Mouse (Mus musculus) heart, embryonic 13.5 days (tissue): ENCODE results near the gene Rasgef1a. TPM values are rescaled to one million over a fixed set of nuclear protein-coding genes. Genes with fewer than 3 reads are reported as not detected.

Experiments used
- ATAC-seq: fragments of 200-750 bp; cut with Nextera tagmentation; 2 replicates; pipeline ENCODE4 v1.8.0; 2017; ENCODE audit warnings: moderate TSS enrichment; ENCODE audit not compliant: insufficient number of reproducible peaks, low FRiP score, low TSS enrichment; ENCODE audit errors: extremely low read depth
- H3K27ac ChIP-seq: fragments of 300-500 bp; sonication (generic); replicated peaks from 2 replicates; pipeline ENCODE4 v1.5.1; 2015; ENCODE audit warnings: moderate library complexity, mild to moderate bottlenecking, inconsistent platforms
- H3K27me3 ChIP-seq: fragments of 300-500 bp; sonication (generic); replicated peaks from 2 replicates; pipeline ENCODE4 v1.6.1; 2015; ENCODE audit warnings: mild to moderate bottlenecking, inconsistent platforms
- H3K36me3 ChIP-seq: fragments of 300-500 bp; sonication (generic); 2 replicates; pipeline ENCODE4 v1.6.1; 2015; ENCODE audit warnings: mild to moderate bottlenecking, inconsistent platforms
- H3K4me1 ChIP-seq: fragments of 300-500 bp; sonication (generic); 2 replicates; pipeline ENCODE4 v1.6.1; 2015; ENCODE audit warnings: inconsistent platforms
- H3K4me2 ChIP-seq: fragments of 300-500 bp; sonication (generic); 2 replicates; pipeline ENCODE4 v1.6.1; 2015; ENCODE audit warnings: inconsistent platforms, mild to moderate bottlenecking, moderate library complexity
- H3K4me3 ChIP-seq: fragments of 300-500 bp; sonication (generic); 2 replicates; pipeline ENCODE4 v1.5.1; 2015; ENCODE audit warnings: moderate library complexity, mild to moderate bottlenecking, inconsistent platforms
- H3K9ac ChIP-seq: fragments of 300-500 bp; sonication (generic); 2 replicates; pipeline ENCODE4 v1.6.1; 2015; ENCODE audit warnings: inconsistent platforms, mild to moderate bottlenecking, moderate library complexity
- H3K9me3 ChIP-seq: fragments of 300-500 bp; sonication (generic); 2 replicates; pipeline ENCODE4 v1.6.1; 2016; ENCODE audit warnings: inconsistent platforms
- WGBS: fragments of 180-500 bp; shearing (Covaris S2); methylation state at CpG from one replicate; pipeline ENCODE4 v1.1.7; 2015; ENCODE audit warnings: mixed read lengths; 5-methylcytosine and 5-hydroxymethylcytosine counted together
- polyA plus RNA-seq: library from polyadenylated mRNA; unstranded; fragments of >200 nt; fragmentation: Nextera tagmentation; extraction: Ambion mirVana; gene quantifications from 2 replicates; pipeline ENCODE4 v1.2.1, GENCODE M21; 2015

The Rasgef1a gene
- polyA plus RNA-seq, 1 experiment from 2014 or later, result 0.32 TPM

DNA sequence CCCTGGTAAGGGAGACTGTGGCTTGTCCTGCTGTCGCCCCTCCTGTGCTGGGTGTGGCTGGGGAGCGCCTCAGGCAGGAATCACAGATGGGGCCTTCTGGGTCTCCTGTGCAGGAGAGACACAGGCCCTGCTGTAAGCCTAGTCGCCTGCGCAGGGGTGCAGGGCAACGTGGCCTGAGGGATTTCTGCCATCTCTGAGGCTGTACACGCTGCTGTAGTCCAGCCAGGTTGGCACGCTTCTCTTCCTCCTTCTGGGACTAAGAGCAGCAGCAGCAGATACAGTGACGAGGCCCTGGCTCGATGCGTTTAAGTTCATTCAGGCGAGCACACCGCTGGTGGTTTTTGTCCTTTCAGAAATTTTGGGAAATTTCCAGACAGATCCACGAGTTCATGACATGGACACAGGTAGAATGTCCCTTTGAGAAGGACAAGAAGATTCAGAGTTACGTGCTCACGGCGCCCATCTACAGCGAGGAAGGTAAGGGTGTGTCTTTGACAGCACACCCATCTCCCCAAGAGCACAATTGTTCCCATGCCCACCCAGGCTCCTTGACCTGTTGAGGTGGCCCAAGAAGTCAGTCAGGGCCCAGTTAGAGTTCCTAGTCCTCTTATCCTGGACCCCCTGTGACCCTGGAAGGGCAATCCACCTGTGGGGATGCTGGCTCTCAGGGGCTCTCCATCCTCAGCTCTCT, 77.7 kb downstream of the Rasgef1a start:
- 77% methylated on average over 17 of the region's 17 CpGs for WGBS
- no peak for ATAC-seq

DNA sequence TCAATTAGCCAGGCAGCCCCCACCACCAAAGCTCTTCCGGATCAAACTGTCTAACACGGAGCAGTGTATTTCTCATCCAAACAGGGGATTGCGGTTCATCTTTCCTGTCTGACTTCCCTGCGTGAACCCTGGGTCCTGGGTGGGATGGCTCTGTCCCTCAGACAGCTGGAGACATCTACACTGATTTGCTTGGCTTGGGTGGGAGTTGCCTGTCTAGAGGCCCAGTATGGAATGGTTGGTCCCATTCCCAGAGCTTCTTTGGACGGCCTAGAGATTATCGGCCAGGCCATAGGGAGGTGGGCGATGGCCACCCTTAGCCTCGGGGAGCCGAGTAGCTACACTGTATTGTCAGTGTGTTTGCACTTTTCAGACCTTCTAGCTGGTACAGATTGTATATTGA, 79.6 kb downstream of the Rasgef1a start:
- 76% methylated on average over 9 of the region's 9 CpGs for WGBS
- ATAC-seq, result no peak
- no peaks in the 10 kb centered on the region; the same call in 1 of the 2 replicates for H3K27me3 ChIP-seq
- no peak overlapping the region for H3K27ac ChIP-seq
- H3K4me2 ChIP-seq, result no peak overlapping the region
- H3K36me3 ChIP-seq, result no peaks in the 10 kb centered on the region
- no peak overlapping the region for H3K4me3 ChIP-seq
- no peak overlapping the region for H3K9ac ChIP-seq
- H3K9me3 ChIP-seq, result no peaks in the 10 kb centered on the region; the same call in 1 of the 2 replicates
- no peaks in the 10 kb centered on the region for H3K4me1 ChIP-seq

More for the DNA sequence above, 77.7 kb downstream of the Rasgef1a start:
- H3K27ac ChIP-seq, result no peak overlapping the region
- H3K4me2 ChIP-seq, result no peak overlapping the region
- no peak overlapping the region for H3K9ac ChIP-seq
- no peaks in the 10 kb centered on the region for H3K4me1 ChIP-seq
- H3K4me3 ChIP-seq, result no peak overlapping the region
- H3K9me3 ChIP-seq, result no peaks in the 10 kb centered on the region
- no peaks in the 10 kb centered on the region for H3K36me3 ChIP-seq
- H3K27me3 ChIP-seq, result no peaks in the 10 kb centered on the region

DNA sequence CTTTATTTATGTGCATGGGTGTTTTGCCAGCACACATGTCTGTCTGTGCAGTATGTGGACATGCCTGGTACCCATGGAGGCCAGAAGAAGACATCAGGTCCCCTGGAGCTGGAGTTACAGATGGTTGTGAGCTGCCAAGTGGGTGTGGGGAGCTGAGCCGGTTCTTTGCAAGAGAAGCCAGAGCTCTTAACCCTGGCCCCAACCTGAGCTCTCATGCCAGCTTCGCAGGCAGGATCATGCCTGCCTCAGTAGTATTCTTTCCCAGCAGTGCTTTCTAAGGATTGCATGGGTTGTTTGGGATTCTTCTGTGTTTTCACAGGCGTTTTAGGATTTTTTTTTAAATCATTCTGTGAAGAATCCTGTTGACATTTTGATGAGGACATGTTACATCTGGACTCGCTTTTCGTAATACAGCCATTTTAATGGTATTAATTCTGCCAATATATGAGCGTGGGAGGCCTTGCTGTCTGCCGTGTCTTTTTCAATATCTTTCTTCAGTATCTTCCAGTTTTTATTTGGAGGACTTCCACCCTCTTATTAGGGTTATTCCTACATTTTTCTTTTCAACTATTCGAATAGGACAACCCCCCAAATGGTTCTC, 86.6 kb downstream of the Rasgef1a start:
- Histone ChIP-seq H3K4me3 (no peak overlapping the region), H3K27me3 (no peaks in the 10 kb centered on the region; the same call in 1 of the 2 replicates), H3K9ac (no peak overlapping the region), H3K36me3 (no peaks in the 10 kb centered on the region), H3K4me2 (no peak overlapping the region), H3K9me3 (no peaks in the 10 kb centered on the region; the same call in 1 of the 2 replicates), H3K27ac (no peak overlapping the region), H3K4me1 (no peaks in the 10 kb centered on the region)
- no peak for ATAC-seq
- WGBS, result 65% methylated on average over 8 of the region's 8 CpGs

DNA sequence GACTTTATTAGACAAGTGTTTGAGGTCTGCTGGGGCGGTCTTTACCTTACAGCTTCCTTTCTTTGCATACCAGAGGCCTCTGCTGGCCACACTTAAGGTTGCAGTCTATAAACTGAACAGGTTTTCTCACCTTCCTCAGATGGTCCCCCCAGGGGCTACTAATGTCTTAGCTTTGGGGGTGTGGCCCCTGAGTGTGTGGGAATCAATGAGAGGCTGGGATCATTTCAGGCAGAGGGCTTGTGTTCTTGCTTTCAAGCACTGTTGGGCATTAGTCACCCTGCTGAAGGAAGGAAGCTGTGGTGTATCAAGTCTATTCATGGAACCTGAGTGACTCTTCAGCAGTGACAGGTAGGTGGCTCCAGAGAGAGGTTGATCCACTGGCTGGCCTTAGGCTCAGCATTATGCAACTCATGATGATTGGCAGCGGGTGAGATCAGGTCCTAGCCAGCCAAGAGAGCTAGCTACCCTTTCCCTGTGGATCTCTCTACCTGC, 88.1 kb downstream of the Rasgef1a start:
- Histone ChIP-seq H3K4me3 (no peak overlapping the region), H3K4me2 (no peak overlapping the region), H3K36me3 (no peaks in the 10 kb centered on the region), H3K9me3 (no peaks in the 10 kb centered on the region; the same call in 1 of the 2 replicates), H3K27me3 (no peaks in the 10 kb centered on the region; the same call in 1 of the 2 replicates), H3K27ac (no peak overlapping the region), H3K4me1 (no peaks in the 10 kb centered on the region), H3K9ac (no peak overlapping the region)
- 30% methylated on average over 2 of the region's 2 CpGs for WGBS
- no peak for ATAC-seq

DNA sequence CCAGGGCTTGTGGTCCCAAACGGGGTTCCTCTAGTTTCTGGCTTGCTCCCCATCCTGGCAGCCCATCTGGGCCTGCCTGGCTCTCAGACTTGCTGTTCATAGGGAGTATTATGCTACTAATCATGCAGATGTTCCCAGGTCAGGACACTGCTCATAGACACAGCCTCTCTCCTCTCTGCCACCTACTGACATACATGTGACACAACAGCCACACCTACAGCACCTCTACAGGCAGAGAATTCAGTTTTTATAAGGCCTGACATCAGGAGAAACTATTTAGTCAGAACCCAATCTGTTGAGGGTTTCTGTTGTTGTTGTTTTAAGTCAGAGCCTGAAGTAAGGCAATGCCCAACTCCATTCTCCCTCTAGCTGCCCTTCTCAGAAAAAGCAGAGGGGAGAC, 100.6 kb downstream of the Rasgef1a start:
- no peak overlapping the region for H3K27ac ChIP-seq
- no peak overlapping the region for H3K4me2 ChIP-seq
- H3K9me3 ChIP-seq, result no peaks in the 10 kb centered on the region
- H3K4me1 ChIP-seq, result no peaks in the 10 kb centered on the region
- WGBS, result 33% methylated on average over 1 of the region's 1 CpGs
- H3K9ac ChIP-seq, result no peak overlapping the region
- no peak for ATAC-seq
- peaks cover 49% of the 10 kb centered on the region for H3K36me3 ChIP-seq
- H3K27me3 ChIP-seq, result no peaks in the 10 kb centered on the region
- no peak overlapping the region for H3K4me3 ChIP-seq

DNA sequence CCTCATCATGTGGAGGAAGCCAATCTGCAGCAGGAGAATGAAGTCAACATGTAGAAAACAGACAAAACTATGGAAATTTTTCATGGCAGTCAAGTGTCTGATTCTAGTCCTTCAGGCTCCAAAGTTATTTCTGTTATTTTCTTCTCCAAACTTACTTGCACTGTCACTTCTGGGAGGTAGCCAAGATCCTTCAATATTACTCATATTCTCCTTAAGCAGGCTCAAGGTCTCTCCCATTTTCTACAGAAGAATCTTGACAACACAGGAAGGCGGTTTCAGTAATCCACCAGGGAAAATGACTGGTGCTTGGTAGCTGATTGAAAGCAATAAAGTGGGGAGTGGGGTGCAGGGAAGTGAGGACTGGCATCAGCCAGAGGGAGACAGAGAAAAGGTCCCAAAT, 111.5 kb downstream of the Rasgef1a start:
- no peak for ATAC-seq
- Histone ChIP-seq H3K4me2 (no peak overlapping the region), H3K36me3 (peaks cover 47% of the 10 kb centered on the region), H3K4me1 (peaks cover 10% of the 10 kb centered on the region), H3K27me3 (no peaks in the 10 kb centered on the region), H3K27ac (no peak overlapping the region), H3K9me3 (no peaks in the 10 kb centered on the region), H3K4me3 (no peak overlapping the region), H3K9ac (no peak overlapping the region)
- WGBS, result 69% methylated on average over 1 of the region's 1 CpGs

DNA sequence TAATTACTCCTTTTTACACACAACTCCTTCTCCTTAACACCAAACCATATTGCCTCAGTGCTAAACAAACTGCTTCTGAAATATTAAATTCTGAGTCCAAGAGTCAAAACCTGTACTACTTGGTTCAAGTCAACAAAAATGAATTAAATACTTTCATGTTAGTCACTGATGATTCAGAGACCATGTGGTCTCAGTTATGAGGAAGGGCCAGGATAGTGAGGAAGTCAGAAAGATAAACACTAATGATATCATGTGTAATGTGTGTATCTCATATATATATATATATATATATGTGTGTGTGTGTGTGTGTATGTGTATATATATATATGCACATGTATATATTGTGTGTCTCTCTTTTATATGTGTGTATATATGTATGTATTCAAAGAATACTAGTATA, 115.3 kb downstream of the Rasgef1a start:
- H3K27me3 ChIP-seq, result no peaks in the 10 kb centered on the region
- peaks cover 30% of the 10 kb centered on the region for H3K4me1 ChIP-seq
- H3K9me3 ChIP-seq, result no peaks in the 10 kb centered on the region
- no peak overlapping the region for H3K4me2 ChIP-seq
- H3K9ac ChIP-seq, result no peak overlapping the region
- H3K4me3 ChIP-seq, result no peak overlapping the region
- no peak for ATAC-seq
- H3K27ac ChIP-seq, result no peak overlapping the region
- H3K36me3 ChIP-seq, result peaks cover 29% of the 10 kb centered on the region

DNA sequence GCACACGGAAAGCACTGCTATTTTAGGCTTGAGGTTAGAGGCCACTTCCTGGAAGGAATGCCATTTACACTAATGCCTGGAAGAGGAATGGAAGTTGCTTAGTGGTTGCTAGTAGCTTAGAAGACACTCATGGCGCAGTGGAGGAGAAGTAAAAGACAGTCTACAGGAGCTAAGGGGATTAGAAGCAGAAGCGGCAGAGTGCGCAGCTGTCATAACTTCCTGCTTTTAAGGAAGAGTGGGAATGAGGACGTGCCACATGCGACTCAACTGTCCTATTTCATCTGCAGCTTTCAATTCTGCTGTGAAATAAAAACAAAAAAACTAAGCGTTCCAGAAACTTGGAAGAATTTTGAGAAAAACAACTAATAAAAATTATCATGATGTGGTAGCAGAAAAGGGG, 116.0 kb downstream of the Rasgef1a start:
- H3K4me1 ChIP-seq, result peaks cover 30% of the 10 kb centered on the region
- no peak overlapping the region for H3K9ac ChIP-seq
- no peak overlapping the region for H3K4me2 ChIP-seq
- ATAC-seq, result no peak
- 72% methylated on average over 7 of the region's 7 CpGs for WGBS
- H3K4me3 ChIP-seq, result no peak overlapping the region
- H3K36me3 ChIP-seq, result peaks cover 23% of the 10 kb centered on the region
- peak overlapping the region; percentile 20; the same call in 1 of the 2 replicates for H3K27ac ChIP-seq
- H3K9me3 ChIP-seq, result no peaks in the 10 kb centered on the region
- no peaks in the 10 kb centered on the region for H3K27me3 ChIP-seq

DNA sequence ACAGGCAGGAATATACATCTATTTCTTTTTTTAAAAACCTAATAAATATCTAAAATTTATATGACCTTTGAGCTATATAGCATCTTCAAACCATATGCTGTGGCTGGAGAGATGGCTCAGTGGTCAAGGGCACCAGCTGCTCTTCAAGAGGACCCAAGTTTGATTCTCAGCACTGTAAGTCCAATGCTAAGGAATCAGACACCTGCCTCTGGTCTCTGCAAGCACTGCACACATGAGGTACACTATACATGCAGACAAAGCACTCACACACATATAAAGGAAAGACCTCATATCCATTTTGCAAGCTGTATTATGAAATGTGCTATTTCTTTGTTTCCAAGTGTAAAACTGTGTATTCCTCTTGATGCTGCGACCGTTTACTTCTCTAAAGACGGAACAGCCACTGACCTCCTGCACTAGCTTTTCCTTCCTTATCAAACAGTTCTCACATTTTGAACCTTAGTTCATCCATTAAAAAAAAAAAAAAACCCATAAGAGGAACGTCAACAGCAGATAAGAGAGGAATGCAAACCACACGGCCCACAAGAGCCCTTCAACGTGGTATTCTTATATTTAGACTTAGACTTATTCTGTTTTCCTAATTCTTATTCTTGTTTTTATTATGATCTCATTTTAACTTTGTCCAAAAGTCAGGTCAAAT, 116.7 kb downstream of the Rasgef1a start:
- Histone ChIP-seq H3K36me3 (peaks cover 15% of the 10 kb centered on the region), H3K27me3 (no peaks in the 10 kb centered on the region), H3K4me1 (peaks cover 30% of the 10 kb centered on the region), H3K9me3 (no peaks in the 10 kb centered on the region), H3K9ac (no peak overlapping the region), H3K4me3 (no peak overlapping the region), H3K27ac (peak overlapping the region; percentile 20), H3K4me2 (peak overlapping the region; percentile 34)
- no peak for ATAC-seq
- 6% methylated on average over 6 of the region's 6 CpGs for WGBS

DNA sequence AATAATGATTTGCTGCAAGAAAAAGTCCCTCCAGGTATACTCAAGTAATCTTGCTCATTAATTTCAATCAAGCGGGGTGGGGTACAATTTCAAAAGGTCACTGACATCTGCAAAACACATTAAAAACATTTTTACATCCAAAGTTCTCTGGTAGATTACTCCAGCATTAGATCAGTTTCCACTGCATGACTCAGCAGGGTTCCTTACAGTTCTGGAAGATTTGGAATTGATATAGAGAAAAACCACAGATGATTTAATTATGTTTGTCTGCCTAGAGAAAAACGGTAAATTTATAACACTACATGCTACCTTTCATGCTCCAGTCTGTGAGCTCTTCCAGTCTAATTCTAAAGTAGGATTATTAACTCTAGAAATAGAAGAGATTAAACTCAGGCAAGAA, 118.8 kb downstream of the Rasgef1a start:
- ATAC-seq, result no peak
- WGBS, result 73% methylated on average over 2 of the region's 2 CpGs
- H3K9me3 ChIP-seq, result no peaks in the 10 kb centered on the region

DNA sequence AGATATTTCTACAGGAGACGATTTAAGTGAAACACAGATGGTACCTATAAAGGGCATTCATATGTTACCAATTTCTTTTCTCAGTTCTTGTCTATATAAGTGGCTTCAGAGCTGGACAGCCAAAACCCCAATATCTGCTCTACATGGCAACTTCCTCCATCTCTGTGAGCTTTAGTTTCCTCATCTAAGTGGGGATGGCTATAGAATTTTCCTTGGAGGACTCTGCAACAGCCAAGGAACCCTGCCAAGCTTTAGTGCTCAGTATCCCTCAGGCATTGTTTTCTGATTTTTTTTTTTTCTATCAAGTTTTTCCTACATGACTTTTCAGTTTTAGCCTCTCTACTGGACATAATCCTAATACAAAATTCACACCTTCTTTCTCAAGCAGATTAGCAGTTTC, 123.2 kb downstream of the Rasgef1a start:
- Histone ChIP-seq H3K36me3 (no peaks in the 10 kb centered on the region), H3K9ac (no peak overlapping the region), H3K9me3 (no peaks in the 10 kb centered on the region), H3K4me2 (no peak overlapping the region), H3K4me3 (no peak overlapping the region), H3K27me3 (no peaks in the 10 kb centered on the region), H3K27ac (no peak overlapping the region), H3K4me1 (peaks cover 14% of the 10 kb centered on the region)
- 66% methylated on average over 1 of the region's 1 CpGs for WGBS
- ATAC-seq, result no peak

More for the DNA sequence above, 118.8 kb downstream of the Rasgef1a start:
- peaks cover 30% of the 10 kb centered on the region for H3K4me1 ChIP-seq
- no peak overlapping the region for H3K27ac ChIP-seq
- peaks cover 3% of the 10 kb centered on the region for H3K36me3 ChIP-seq
- no peaks in the 10 kb centered on the region for H3K27me3 ChIP-seq
- no peak overlapping the region for H3K9ac ChIP-seq
- no peak overlapping the region for H3K4me2 ChIP-seq
- no peak overlapping the region for H3K4me3 ChIP-seq
